Mouse (Mus musculus): ENCODE measurements around the gene Cabp2. TPM values are rescaled to one million over a fixed set of nuclear protein-coding genes. Genes with fewer than 3 reads are reported as not detected.
A peak's percentile ranks its signal among the peaks of the same experiment; 100 is the strongest.

The Cabp2 gene
- total RNA-seq, 2 experiments from 2014 or later, result not detected

- ATAC-seq (replicated peaks; ENCODE audit: low FRiP score, poor library complexity, severe bottlenecking), result peak; percentile 63
Measured at GRCm38 (mm10) chr19:4097441-4097825, 16.1 kb downstream of the Cabp2 start.

GRCm38 (mm10) chr19:4098426-4098825 is 17.0 kb downstream of the Cabp2 start:
- ATAC-seq (replicated peaks; ENCODE audit: low FRiP score, poor library complexity, severe bottlenecking), result no peak

- peak; percentile 61 for ATAC-seq (replicated peaks; ENCODE audit: low FRiP score, poor library complexity, severe bottlenecking)
Measured at GRCm38 (mm10) chr19:4099056-4099455, 17.7 kb downstream of the Cabp2 start.

GRCm38 (mm10) chr19:4099837-4100717 is 18.7 kb downstream of the Cabp2 start, which contains the start of gene Pitpnm1:
Gene Pitpnm1, plus strand, starts transcription at chr19:4099998.
- peak; percentile 27 for ATAC-seq (replicated peaks; ENCODE audit: low FRiP score, poor library complexity, severe bottlenecking)

GRCm38 (mm10) chr19:4100718-4101261 is 19.4 kb downstream of the Cabp2 start:
- ATAC-seq (replicated peaks; ENCODE audit: low FRiP score, poor library complexity, severe bottlenecking), result no peak

GRCm38 (mm10) chr19:4101466-4101865 is 20.1 kb downstream of the Cabp2 start:
- no peak for ATAC-seq (replicated peaks; ENCODE audit: low FRiP score, poor library complexity, severe bottlenecking)

- ATAC-seq (replicated peaks; ENCODE audit: low FRiP score, poor library complexity, severe bottlenecking), result no peak
Measured at GRCm38 (mm10) chr19:4102049-4102448, 20.7 kb downstream of the Cabp2 start.

- no peak for ATAC-seq (replicated peaks; ENCODE audit: low FRiP score, poor library complexity, severe bottlenecking)
Measured at GRCm38 (mm10) chr19:4102626-4103025, 21.2 kb downstream of the Cabp2 start.

- ATAC-seq (replicated peaks; ENCODE audit: low FRiP score, poor library complexity, severe bottlenecking), result no peak
Measured at GRCm38 (mm10) chr19:4103294-4103693, 21.9 kb downstream of the Cabp2 start.

- ATAC-seq (replicated peaks; ENCODE audit: low FRiP score, poor library complexity, severe bottlenecking), result no peak
Measured at GRCm38 (mm10) chr19:4103792-4104191, 22.4 kb downstream of the Cabp2 start.

GRCm38 (mm10) chr19:4104675-4105194 is 23.4 kb downstream of the Cabp2 start:
- ATAC-seq (replicated peaks; ENCODE audit: low FRiP score, poor library complexity, severe bottlenecking), result no peak

GRCm38 (mm10) chr19:4106654-4107053 is 25.3 kb downstream of the Cabp2 start:
- ATAC-seq (replicated peaks; ENCODE audit: low FRiP score, poor library complexity, severe bottlenecking), result no peak

- no peak for ATAC-seq (replicated peaks; ENCODE audit: low FRiP score, poor library complexity, severe bottlenecking)
Measured at GRCm38 (mm10) chr19:4108535-4108934, 27.2 kb downstream of the Cabp2 start.

- ATAC-seq (replicated peaks; ENCODE audit: low FRiP score, poor library complexity, severe bottlenecking), result no peak
Measured at GRCm38 (mm10) chr19:4112063-4112960, 30.9 kb downstream of the Cabp2 start.

GRCm38 (mm10) chr19:4113186-4113805 is 31.9 kb downstream of the Cabp2 start:
- peak; percentile 88 for ATAC-seq (replicated peaks; ENCODE audit: low FRiP score, poor library complexity, severe bottlenecking)

GRCm38 (mm10) chr19:4113806-4114230 is 32.4 kb downstream of the Cabp2 start:
- peak; percentile 18 for ATAC-seq (replicated peaks; ENCODE audit: low FRiP score, poor library complexity, severe bottlenecking)

GRCm38 (mm10) chr19:4114551-4114950 is 33.2 kb downstream of the Cabp2 start:
- ATAC-seq (replicated peaks; ENCODE audit: low FRiP score, poor library complexity, severe bottlenecking), result no peak

GRCm38 (mm10) chr19:4115144-4115543 is 33.8 kb downstream of the Cabp2 start:
- no peak for ATAC-seq (replicated peaks; ENCODE audit: low FRiP score, poor library complexity, severe bottlenecking)

- ATAC-seq (replicated peaks; ENCODE audit: low FRiP score, poor library complexity, severe bottlenecking), result no peak
Measured at GRCm38 (mm10) chr19:4115816-4116215, 34.4 kb downstream of the Cabp2 start.

GRCm38 (mm10) chr19:4117006-4117405 is 35.6 kb downstream of the Cabp2 start:
- ATAC-seq (replicated peaks; ENCODE audit: low FRiP score, poor library complexity, severe bottlenecking), result no peak

Measured in erythroid progenitor cell, adult 5-6 weeks (primary cell).